Mouse (Mus musculus) thymus, postnatal 25 days (tissue): ENCODE data around the gene Lpar5.

ENCODE experiments used
- DNase-seq: peaks from one replicate; pipeline ENCODE4 v3.0.0; 2022

Gene Lpar5

GRCm38 (mm10) chr6:125129710-125130402, 62.1 kb downstream of the Lpar5 start:
- DNase-seq = peak; percentile 24

GRCm38 (mm10) chr6:125131302-125132156, 63.8 kb downstream of the Lpar5 start, which contains the start of gene Nop2:
Gene Nop2 (plus strand): TSS chr6:125131909.
- DNase-seq = peak; percentile 87
